Mouse (Mus musculus): Measurements from ENCODE around the gene Prkce. TPM values are rescaled to one million over a fixed set of nuclear protein-coding genes. Genes with fewer than 3 reads are reported as not detected.

The Prkce gene
- polyA plus RNA-seq, 1 experiment from 2014 or later, result 6.8 TPM

GRCm38 (mm10) chr17:86319967-86320602 is 152.5 kb downstream of the Prkce start:
- H3K9ac ChIP-seq, result no peak overlapping the region
- ATAC-seq (replicated peaks; ENCODE audit: low FRiP score), result no peak
- 92% methylated on average over 13 of the region's 13 CpGs for WGBS
- H3K27me3 ChIP-seq, result no peaks in the 10 kb centered on the region
- H3K4me2 ChIP-seq, result no peak overlapping the region
- H3K9me3 ChIP-seq (replicated peaks), result no peaks in the 10 kb centered on the region
- no peak overlapping the region for H3K27ac ChIP-seq
- H3K36me3 ChIP-seq, result no peaks in the 10 kb centered on the region
- H3K4me3 ChIP-seq (replicated peaks), result no peak overlapping the region
- H3K4me1 ChIP-seq, result peaks cover 44% of the 10 kb centered on the region

GRCm38 (mm10) chr17:86322840-86323239 is 155.3 kb downstream of the Prkce start:
- Histone ChIP-seq H3K9me3 (replicated peaks) (no peaks in the 10 kb centered on the region), H3K9ac (no peak overlapping the region), H3K27ac (no peak overlapping the region), H3K4me2 (no peak overlapping the region), H3K4me3 (replicated peaks) (no peak overlapping the region), H3K27me3 (no peaks in the 10 kb centered on the region), H3K36me3 (no peaks in the 10 kb centered on the region), H3K4me1 (peaks cover 45% of the 10 kb centered on the region)
- 25% methylated on average over 5 of the region's 5 CpGs for WGBS
- no peak; the same call in 1 of the 2 replicates for ATAC-seq (replicated peaks; ENCODE audit: low FRiP score)

GRCm38 (mm10) chr17:86323310-86323709 is 155.7 kb downstream of the Prkce start:
- Histone ChIP-seq H3K9me3 (replicated peaks) (no peaks in the 10 kb centered on the region), H3K4me2 (no peak overlapping the region), H3K9ac (no peak overlapping the region), H3K27me3 (no peaks in the 10 kb centered on the region), H3K4me3 (replicated peaks) (no peak overlapping the region), H3K4me1 (peaks cover 50% of the 10 kb centered on the region), H3K36me3 (no peaks in the 10 kb centered on the region), H3K27ac (peak overlapping the region; percentile 69)
- WGBS, result 21% methylated on average over 4 of the region's 4 CpGs
- no peak; the same call in 1 of the 2 replicates for ATAC-seq (replicated peaks; ENCODE audit: low FRiP score)

GRCm38 (mm10) chr17:86323909-86324686 is 156.5 kb downstream of the Prkce start:
- Histone ChIP-seq H3K4me1 (peaks cover 58% of the 10 kb centered on the region), H3K27me3 (no peaks in the 10 kb centered on the region), H3K4me2 (no peak overlapping the region), H3K9me3 (replicated peaks) (no peaks in the 10 kb centered on the region), H3K9ac (no peak overlapping the region), H3K27ac (peak overlapping the region; percentile 69), H3K4me3 (replicated peaks) (no peak overlapping the region), H3K36me3 (no peaks in the 10 kb centered on the region)
- 21% methylated on average over 6 of the region's 6 CpGs for WGBS
- peak; percentile 62 for ATAC-seq (replicated peaks; ENCODE audit: low FRiP score)

- H3K4me2 ChIP-seq, result no peak overlapping the region
Measured at GRCm38 (mm10) chr17:86324756-86325155, 157.2 kb downstream of the Prkce start.

GRCm38 (mm10) chr17:86325317-86325716 is 157.7 kb downstream of the Prkce start:
- H3K27ac ChIP-seq, result peak overlapping the region; percentile 56; the same call in 1 of the 2 replicates
- 59% methylated on average over 10 of the region's 10 CpGs for WGBS
- H3K27me3 ChIP-seq, result no peaks in the 10 kb centered on the region
- H3K4me2 ChIP-seq, result no peak overlapping the region
- H3K9me3 ChIP-seq (replicated peaks), result no peaks in the 10 kb centered on the region
- no peak overlapping the region for H3K4me3 ChIP-seq (replicated peaks)
- no peak overlapping the region for H3K9ac ChIP-seq
- no peaks in the 10 kb centered on the region for H3K36me3 ChIP-seq
- no peak for ATAC-seq (replicated peaks; ENCODE audit: low FRiP score)
- peaks cover 70% of the 10 kb centered on the region for H3K4me1 ChIP-seq

More at GRCm38 (mm10) chr17:86324756-86325155, 157.2 kb downstream of the Prkce start:
- WGBS, result 27% methylated on average over 7 of the region's 7 CpGs
- H3K27ac ChIP-seq, result peak overlapping the region; percentile 56
- H3K4me3 ChIP-seq (replicated peaks), result no peak overlapping the region
- H3K4me1 ChIP-seq, result peaks cover 64% of the 10 kb centered on the region
- no peaks in the 10 kb centered on the region for H3K27me3 ChIP-seq
- no peak overlapping the region for H3K9ac ChIP-seq
- no peak for ATAC-seq (replicated peaks; ENCODE audit: low FRiP score)
- no peaks in the 10 kb centered on the region for H3K36me3 ChIP-seq
- H3K9me3 ChIP-seq (replicated peaks), result no peaks in the 10 kb centered on the region

GRCm38 (mm10) chr17:86327958-86328357 is 160.4 kb downstream of the Prkce start:
- Histone ChIP-seq H3K9me3 (replicated peaks) (no peaks in the 10 kb centered on the region), H3K4me1 (peaks cover 80% of the 10 kb centered on the region), H3K27ac (no peak overlapping the region), H3K9ac (no peak overlapping the region), H3K4me3 (replicated peaks) (no peak overlapping the region), H3K36me3 (no peaks in the 10 kb centered on the region), H3K27me3 (no peaks in the 10 kb centered on the region), H3K4me2 (no peak overlapping the region)
- ATAC-seq (replicated peaks; ENCODE audit: low FRiP score), result no peak
- WGBS, result 76% methylated on average over 4 of the region's 4 CpGs

GRCm38 (mm10) chr17:86329273-86330075 is 161.9 kb downstream of the Prkce start:
- WGBS, result 16% methylated on average over 16 of the region's 16 CpGs
- no peak overlapping the region for H3K4me3 ChIP-seq (replicated peaks)
- peak overlapping the region; percentile 40 for H3K4me2 ChIP-seq
- no peaks in the 10 kb centered on the region for H3K27me3 ChIP-seq
- H3K4me1 ChIP-seq, result peaks cover 65% of the 10 kb centered on the region
- ATAC-seq (replicated peaks; ENCODE audit: low FRiP score), result peak; percentile 38; the same call in 1 of the 2 replicates
- peak overlapping the region; percentile 77 for H3K27ac ChIP-seq
- H3K36me3 ChIP-seq, result no peaks in the 10 kb centered on the region
- H3K9me3 ChIP-seq (replicated peaks), result no peaks in the 10 kb centered on the region
- H3K9ac ChIP-seq, result no peak overlapping the region

- peak overlapping the region; percentile 77 for H3K27ac ChIP-seq
- 36% methylated on average over 16 of the region's 16 CpGs for WGBS
- H3K36me3 ChIP-seq, result no peaks in the 10 kb centered on the region
- no peak overlapping the region for H3K4me3 ChIP-seq (replicated peaks)
- peak overlapping the region; percentile 40; the same call in 1 of the 2 replicates for H3K4me2 ChIP-seq
- H3K9ac ChIP-seq, result no peak overlapping the region
- peak; percentile 67 for ATAC-seq (replicated peaks; ENCODE audit: low FRiP score)
- no peaks in the 10 kb centered on the region for H3K27me3 ChIP-seq
- no peaks in the 10 kb centered on the region for H3K9me3 ChIP-seq (replicated peaks)
- peaks cover 57% of the 10 kb centered on the region for H3K4me1 ChIP-seq
Measured at GRCm38 (mm10) chr17:86330076-86330955, 162.7 kb downstream of the Prkce start.

- no peak for ATAC-seq (replicated peaks; ENCODE audit: low FRiP score)
- no peak overlapping the region for H3K4me2 ChIP-seq
- WGBS, result 72% methylated on average over 8 of the region's 8 CpGs
- no peaks in the 10 kb centered on the region for H3K27me3 ChIP-seq
- peaks cover 55% of the 10 kb centered on the region for H3K4me1 ChIP-seq
- no peaks in the 10 kb centered on the region for H3K36me3 ChIP-seq
- H3K27ac ChIP-seq, result peak overlapping the region; percentile 77; the same call in 1 of the 2 replicates
- H3K9me3 ChIP-seq (replicated peaks), result no peaks in the 10 kb centered on the region
- no peak overlapping the region for H3K9ac ChIP-seq
- no peak overlapping the region for H3K4me3 ChIP-seq (replicated peaks)
Measured at GRCm38 (mm10) chr17:86331835-86332234, 164.2 kb downstream of the Prkce start.

- H3K27ac ChIP-seq, result no peak overlapping the region
- H3K27me3 ChIP-seq, result no peaks in the 10 kb centered on the region
- H3K4me1 ChIP-seq, result peaks cover 42% of the 10 kb centered on the region
- H3K9ac ChIP-seq, result no peak overlapping the region
- 87% methylated on average over 4 of the region's 4 CpGs for WGBS
- no peaks in the 10 kb centered on the region for H3K9me3 ChIP-seq (replicated peaks)
- ATAC-seq (replicated peaks; ENCODE audit: low FRiP score), result no peak
- H3K4me2 ChIP-seq, result no peak overlapping the region
- H3K36me3 ChIP-seq, result no peaks in the 10 kb centered on the region
- H3K4me3 ChIP-seq (replicated peaks), result no peak overlapping the region
Measured at GRCm38 (mm10) chr17:86334990-86335389, 167.4 kb downstream of the Prkce start.

Data from kidney, embryonic 15.5 days (tissue).